ENCODE assay signal across 8 mouse cellular contexts in genomic region chr15:97768192-97768591, GRCm38 (mm10). TPM values are rescaled to one million over a fixed set of nuclear protein-coding genes. Genes with fewer than 3 reads are reported as not detected.
A peak's percentile ranks its signal among the peaks of the same experiment; 100 is the strongest.
DNase-seq lines count a peak whose midpoint lies in the region; ATAC-seq lines count a peak whose summit lies in the region.

No protein-coding gene starts in this region.

- H3K9ac ChIP-seq in forebrain, embryonic 12.5 days, result peak overlapping the region; percentile 51

- no peaks in the 10 kb centered on the region for H3K9me3 ChIP-seq in forebrain, embryonic 12.5 days
- no peaks in the 10 kb centered on the region for H3K9me3 ChIP-seq in midbrain, embryonic 10.5 days (replicated peaks)

- 0 out of 2 replicates have a peak overlapping the region, but pooled peaks have one; percentile 2 for H3K27ac ChIP-seq in forebrain, embryonic 12.5 days
- peak overlapping the region; percentile 79 for H3K27ac ChIP-seq in midbrain, embryonic 10.5 days (replicated peaks)

- peaks cover 37% of the 10 kb centered on the region for H3K4me1 ChIP-seq in forebrain, embryonic 12.5 days
- peaks cover 53% of the 10 kb centered on the region for H3K4me1 ChIP-seq in midbrain, embryonic 10.5 days

- DNase-seq in cerebellum, postnatal 10 days, result peak; percentile 82 to 83
- no peak for DNase-seq in cerebellum, adult 8-10 months
- peak; percentile 46 for DNase-seq in CD4-positive, CD25-positive, alpha-beta regulatory T cell, adult 2 months (ENCODE audit: low read depth, low spot score)
- peak; percentile 69 to 83 for DNase-seq in kidney, postnatal 4 days
- DNase-seq in midbrain, embryonic 10.5 days (ENCODE audit: low spot score), result peak; percentile 47
- no peak for DNase-seq in layer of hippocampus, adult 18-20 months (ENCODE audit: low spot score in 2 of 2)

- WGBS in forebrain, embryonic 12.5 days, result under 1% methylated on average over 18 of the region's 18 CpGs
- 1% methylated on average over 18 of the region's 18 CpGs for WGBS in midbrain, embryonic 10.5 days

- H3K36me3 ChIP-seq in forebrain, embryonic 12.5 days (replicated peaks), result no peaks in the 10 kb centered on the region
- H3K36me3 ChIP-seq in midbrain, embryonic 10.5 days, result no peaks in the 10 kb centered on the region

- H3K4me2 ChIP-seq in forebrain, embryonic 12.5 days, result peak overlapping the region; percentile 95

- ATAC-seq in forebrain, embryonic 12.5 days (ENCODE audit: low FRiP score), result peak; percentile 42; the same call in 1 of the 2 replicates
- no peak for ATAC-seq in erythroid progenitor cell, adult 5-6 weeks (replicated peaks; ENCODE audit: low FRiP score, poor library complexity, severe bottlenecking)

- peaks cover 81% of the 10 kb centered on the region for H3K27me3 ChIP-seq in forebrain, embryonic 12.5 days
- peaks cover 82% of the 10 kb centered on the region for H3K27me3 ChIP-seq in midbrain, embryonic 10.5 days (ENCODE audit: low read depth, poor library complexity, severe bottlenecking)

- H3K4me3 ChIP-seq in forebrain, embryonic 12.5 days (replicated peaks), result peak overlapping the region; percentile 47
- H3K4me3 ChIP-seq in midbrain, embryonic 10.5 days, result peak overlapping the region; percentile 61

RNA-seq across cellular contexts. Expression of gene Rapgef3, which starts 0.4 kb away (rescaled TPM):
- 6.2 and 6.3 TPM in 2 replicates for polyA plus RNA-seq in forebrain, embryonic 12.5 days (2016; fragmentation: Nextera tagmentation; extraction: Ambion mirVana)
- 5.3 and 6.0 TPM in 2 replicates for polyA plus RNA-seq in midbrain, embryonic 10.5 days (2016; fragmentation: Nextera tagmentation; extraction: Ambion mirVana)
- total RNA-seq in layer of hippocampus, adult 18-20 months (2021), result 10 to 100 TPM; 50.0 to 52.0 TPM
- not detected in 2 replicates for total RNA-seq in erythroid progenitor cell, adult 5-6 weeks (2015; ENCODE audit: low replicate concordance)
- 3.9 TPM in 1 of 2 replicates, not detected in the other for total RNA-seq in erythroid progenitor cell, adult 5-6 weeks (2017; ENCODE audit: low replicate concordance)

RNA-seq across cellular contexts. Expression of gene Slc48a1, which starts 10.1 kb away (rescaled TPM):
- 36.6 and 38.1 TPM in 2 replicates for polyA plus RNA-seq in forebrain, embryonic 12.5 days (2016; fragmentation: Nextera tagmentation; extraction: Ambion mirVana)
- polyA plus RNA-seq in midbrain, embryonic 10.5 days (2016; fragmentation: Nextera tagmentation; extraction: Ambion mirVana), result 30.5 and 36.3 TPM in 2 replicates
- total RNA-seq in layer of hippocampus, adult 18-20 months (2021), result 100 to 1,000 TPM; 138 to 140 TPM
- 122 and 124 TPM in 2 replicates for total RNA-seq in erythroid progenitor cell, adult 5-6 weeks (2015; ENCODE audit: low replicate concordance)
- 74.2 and 96.2 TPM in 2 replicates for total RNA-seq in erythroid progenitor cell, adult 5-6 weeks (2017; ENCODE audit: low replicate concordance)

RNA-seq across cellular contexts. Expression of gene Endou, which starts 37.1 kb away (rescaled TPM):
- polyA plus RNA-seq in forebrain, embryonic 12.5 days (2016; fragmentation: Nextera tagmentation; extraction: Ambion mirVana), result 0.10 and 0.33 TPM in 2 replicates
- 0.12 and 0.26 TPM in 2 replicates for polyA plus RNA-seq in midbrain, embryonic 10.5 days (2016; fragmentation: Nextera tagmentation; extraction: Ambion mirVana)
- 1 to 10 TPM; 1.2 TPM for total RNA-seq in layer of hippocampus, adult 18-20 months (2021)
- total RNA-seq in erythroid progenitor cell, adult 5-6 weeks (2015; ENCODE audit: low replicate concordance), result 3.8 TPM in 1 of 2 replicates, not detected in the other
- total RNA-seq in erythroid progenitor cell, adult 5-6 weeks (2017; ENCODE audit: low replicate concordance), result not detected in 2 replicates

Comparison
In these comparisons a context has a peak if more than half of its experiments do, and no peak if none do; other contexts are left out.
1. DNase-seq: peak in cerebellum, postnatal 10 days (2 of 2), CD4-positive, CD25-positive, alpha-beta regulatory T cell, adult 2 months (single experiment), kidney, postnatal 4 days (2 of 2) and midbrain, embryonic 10.5 days (single experiment); none in cerebellum, adult 8-10 months (single experiment) and layer of hippocampus, adult 18-20 months (0 of 2).
2. RNA of gene Rapgef3, which starts 0.4 kb away (total RNA-seq): 50.0 to 52.0 TPM in layer of hippocampus, adult 18-20 months; 3.9 TPM in erythroid progenitor cell, adult 5-6 weeks; every median in the first group is over 10 times any median in the second.